In genomic region chr1:150920276-150920675, GRCm38 (mm10) we compare ENCODE assay signal across 10 mouse cellular contexts.
DNase-seq lines count a peak whose midpoint lies in the region; ATAC-seq and TF ChIP-seq lines count a peak whose summit lies in the region.
"Had no signal": no experiment of that assay in that cellular context is flagged by ENCODE, and none has a peak within 500 bp of the region (broad histone marks: within the 10 kb centered on the region; RNA-seq: fewer than 3 reads in every experiment).

No protein-coding gene starts in this region.

- no peak overlapping the region for H3K4me2 ChIP-seq in hindbrain, embryonic 12.5 days (replicated peaks)
- H3K4me2 ChIP-seq: embryonic facial prominence, embryonic 15.5 days had no signal

- no peak overlapping the region for H3K4me3 ChIP-seq in left cerebral cortex, adult 2 months
- no peak overlapping the region for H3K4me3 ChIP-seq in hindbrain, embryonic 12.5 days
- H3K4me3 ChIP-seq: embryonic facial prominence, embryonic 15.5 days had no signal

- intact Hi-C loops in left cerebral cortex, adult 2 months (cut with DNase I): loop anchor here (1.0 to 5.0 kb wide), 3 partner anchors 87 to 380 kb away; no protein-coding TSS in a partner anchor
- intact Hi-C loops in heart, postnatal 14 days (cut with DNase I): loop anchor here (2.0 to 5.0 kb wide), 2 partner anchors 89 to 138 kb away; no protein-coding TSS in a partner anchor
- intact Hi-C loops in left cerebral cortex, postnatal 14 days (cut with DNase I): loop anchor here (2.0 to 10.0 kb wide), 3 partner anchors 85 to 379 kb away; no protein-coding TSS in a partner anchor

- no peak for ATAC-seq in hindbrain, embryonic 12.5 days (ENCODE audit: low FRiP score)

- H3K4me1 ChIP-seq in hindbrain, embryonic 12.5 days: no peaks in the 10 kb centered on the region
- H3K4me1 ChIP-seq: embryonic facial prominence, embryonic 15.5 days had no signal

- DNase-seq in left cerebral cortex, adult 2 months (ENCODE audit: extremely low spot score in 1 of 2, low spot score in 2 of 2): peak; percentile 44 to 58
- no peak for DNase-seq in left cerebral cortex, adult 8-10 months (ENCODE audit: low spot score in 2 of 2)
- peak; percentile 19 for DNase-seq in T-cell, adult 2 months (ENCODE audit: low spot score)
- DNase-seq in cerebellum, postnatal 10 days: peak; percentile 83 to 88
- DNase-seq in heart, postnatal 14 days: peak; percentile 71 to 77
- peak; percentile 59 to 76 for DNase-seq in left cerebral cortex, postnatal 14 days (ENCODE audit: low spot score in 2 of 2)
- peak; percentile 77 for DNase-seq in retina, embryonic 14.5 days (ENCODE audit: low spot score)

- no peaks in the 10 kb centered on the region for H3K27me3 ChIP-seq in hindbrain, embryonic 12.5 days
- H3K27me3 ChIP-seq: embryonic facial prominence, embryonic 15.5 days had no signal

- H3K9me3 ChIP-seq in hindbrain, embryonic 12.5 days (replicated peaks): no peaks in the 10 kb centered on the region
- H3K9me3 ChIP-seq: embryonic facial prominence, embryonic 15.5 days had no signal

- peak; percentile 94 for TF ChIP-seq CTCF in left cerebral cortex, adult 2 months (IDR thresholded peaks at IDR 0.05)

- H3K36me3 ChIP-seq in hindbrain, embryonic 12.5 days: no peaks in the 10 kb centered on the region
- H3K36me3 ChIP-seq: embryonic facial prominence, embryonic 15.5 days had no signal

- H3K9ac ChIP-seq in hindbrain, embryonic 12.5 days: no peak overlapping the region
- H3K9ac ChIP-seq: embryonic facial prominence, embryonic 15.5 days had no signal

- no peak overlapping the region for H3K27ac ChIP-seq in left cerebral cortex, adult 2 months
- H3K27ac ChIP-seq in hindbrain, embryonic 12.5 days: no peak overlapping the region
- H3K27ac ChIP-seq: embryonic facial prominence, embryonic 15.5 days; macrophage had no signal

- 52% methylated on average over 6 of the region's 6 CpGs for WGBS in hindbrain, embryonic 12.5 days

Comparison
In these comparisons a context has a peak if more than half of its experiments do, and no peak if none do; other contexts are left out.
1. DNase-seq: peak in left cerebral cortex, adult 2 months (2 of 2), T-cell, adult 2 months (single experiment), cerebellum, postnatal 10 days (2 of 2), heart, postnatal 14 days (2 of 2), left cerebral cortex, postnatal 14 days (2 of 2) and retina, embryonic 14.5 days (single experiment); none in left cerebral cortex, adult 8-10 months (0 of 2).